Mouse (Mus musculus) heart, adult 2 months (tissue): Measurements from ENCODE around the gene Lin7a. TPM values are rescaled to one million over a fixed set of nuclear protein-coding genes. Genes with fewer than 3 reads are reported as not detected.

Source experiments
- DNase-seq, 2 experiments: peaks; one replicate each; pipeline ENCODE4 v3.0.0; 2021
- H3K27ac ChIP-seq: fragments of 200-600 bp; 2 replicates; pipeline ENCODE4 v1.8.1; 2022
- H3K27me3 ChIP-seq: fragments of 200-500 bp; 2 replicates; pipeline ENCODE4 v1.6.1; 2012; ENCODE audit warnings: mild to moderate bottlenecking, low read length, inconsistent platforms, mixed read lengths; ENCODE audit not compliant: control insufficient read depth, insufficient read depth
- H3K36me3 ChIP-seq: fragments of 200-500 bp; 2 replicates; pipeline ENCODE4 v1.6.1; 2012; ENCODE audit warnings: low read length, inconsistent platforms; ENCODE audit not compliant: control insufficient read depth, insufficient read depth
- H3K4me1 ChIP-seq: fragments of 200-500 bp; 2 replicates; pipeline ENCODE4 v1.6.1; 2011; ENCODE audit warnings: low read length; ENCODE audit not compliant: control insufficient read depth, insufficient read depth
- H3K4me3 ChIP-seq: fragments of 200-600 bp; 2 replicates; pipeline ENCODE4 v1.8.1; 2022
- H3K79me2 ChIP-seq: fragments of 200-500 bp; replicated peaks from 2 replicates; pipeline ENCODE4 v1.6.1; 2012; ENCODE audit warnings: mild to moderate bottlenecking, inconsistent platforms, low read length, moderate library complexity, mixed read lengths; ENCODE audit not compliant: control insufficient read depth, insufficient read depth
- H3K9ac ChIP-seq: fragments of 200-500 bp; 2 replicates; pipeline ENCODE4 v1.6.1; 2012; ENCODE audit warnings: low read depth, mild to moderate bottlenecking, control low read depth, inconsistent platforms, low read length, mixed read lengths
- CTCF ChIP-seq: fragments of 200-600 bp; IDR thresholded peaks from 2 replicates; pipeline ENCODE4 v1.8.1; 2022; ENCODE audit warnings: antibody characterized with exemption, mild to moderate bottlenecking, moderate library complexity
- EP300 ChIP-seq: fragments of 200-500 bp; IDR thresholded peaks from 2 replicates; pipeline ENCODE4 v1.6.1; 2011; ENCODE audit warnings: low read depth, low read length, control low read depth; ENCODE audit not compliant: insufficient read depth
- POLR2A ChIP-seq: fragments of 200-500 bp; IDR thresholded peaks from 2 replicates; pipeline ENCODE4 v1.6.1; 2011; ENCODE audit warnings: mild to moderate bottlenecking, low read depth, low read length, control low read depth; ENCODE audit not compliant: insufficient read depth
- WGBS: fragments of 180-500 bp; shearing (Covaris S2); methylation state at CpG from one replicate; pipeline ENCODE4 v1.1.7; 2018; 5-methylcytosine and 5-hydroxymethylcytosine counted together
- intact Hi-C: fragments of 180-260 bp; cut with DNase I; formaldehyde crosslinking; loops from one replicate; pipeline ENCODE4 v1.15.1; 2025
- polyA plus RNA-seq: library from polyadenylated mRNA; depleted of rRNA; stranded (reverse); fragments of >200 nt; gene quantifications from 2 replicates; pipeline ENCODE4 v1.2.3, GENCODE M21; 2012
- total RNA-seq, 2 experiments: library from RNA; stranded (reverse); gene quantifications; 2 replicates each; pipeline ENCODE4 v1.2.3; 2021

Lin7a gene
- total and polyA plus RNA-seq, 3 experiments: 0.35 to 1.7 (median 0.94) TPM

DNA sequence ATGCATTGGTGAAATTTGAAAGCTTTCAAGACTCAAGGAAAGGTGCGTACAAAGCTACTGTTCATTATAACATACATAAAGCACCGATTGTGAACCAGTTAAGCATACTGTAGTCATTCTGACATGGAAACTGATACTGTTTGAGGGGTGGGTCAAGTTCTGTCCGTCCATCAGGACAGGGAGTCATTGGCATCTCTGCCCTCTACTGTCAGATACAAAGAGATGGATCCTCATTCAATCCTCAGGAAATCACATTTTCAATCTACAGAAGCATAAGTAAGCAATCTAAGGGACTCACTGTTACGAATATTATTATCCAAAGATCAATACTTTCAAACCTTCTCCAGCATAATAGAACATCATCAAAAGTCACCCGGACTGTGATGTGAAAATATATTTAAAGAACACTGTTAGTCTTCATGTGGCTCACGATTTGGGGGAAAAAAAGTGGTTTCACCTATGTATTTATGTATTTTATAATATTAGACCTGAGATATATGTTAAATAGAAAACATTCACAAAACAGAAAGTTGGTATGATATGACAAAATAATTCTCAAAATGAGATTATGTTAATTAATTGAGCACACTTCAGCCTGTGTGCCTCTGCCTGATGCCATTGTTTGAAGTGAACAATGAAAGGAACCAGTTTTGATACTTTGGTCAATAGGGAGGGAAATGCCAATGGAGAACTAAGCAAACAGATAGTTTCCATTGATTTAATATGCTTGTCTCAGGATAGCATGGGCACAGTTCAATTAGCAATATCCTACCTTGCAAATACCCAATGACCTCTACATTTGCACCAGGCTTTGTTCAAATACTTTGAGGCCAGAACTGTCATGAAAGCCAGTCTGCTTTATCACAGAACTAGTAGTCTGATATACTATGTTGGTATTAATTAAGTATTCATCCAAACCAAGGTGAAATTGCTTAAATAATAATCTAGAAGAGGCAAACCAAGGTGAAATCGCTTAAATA, 36.8 kb upstream of the Lin7a start:
- no peak for TF ChIP-seq EP300
- Histone ChIP-seq H3K4me1 (no peaks in the 10 kb centered on the region), H3K4me3 (no peak overlapping the region), H3K27me3 (no peaks in the 10 kb centered on the region), H3K79me2 (no peaks in the 10 kb centered on the region), H3K9ac (no peak overlapping the region), H3K36me3 (no peaks in the 10 kb centered on the region), H3K27ac (no peak overlapping the region)
- no peak for DNase-seq
- WGBS: 66% methylated on average over 7 of the region's 7 CpGs
- intact Hi-C loops: no loop called here

DNA sequence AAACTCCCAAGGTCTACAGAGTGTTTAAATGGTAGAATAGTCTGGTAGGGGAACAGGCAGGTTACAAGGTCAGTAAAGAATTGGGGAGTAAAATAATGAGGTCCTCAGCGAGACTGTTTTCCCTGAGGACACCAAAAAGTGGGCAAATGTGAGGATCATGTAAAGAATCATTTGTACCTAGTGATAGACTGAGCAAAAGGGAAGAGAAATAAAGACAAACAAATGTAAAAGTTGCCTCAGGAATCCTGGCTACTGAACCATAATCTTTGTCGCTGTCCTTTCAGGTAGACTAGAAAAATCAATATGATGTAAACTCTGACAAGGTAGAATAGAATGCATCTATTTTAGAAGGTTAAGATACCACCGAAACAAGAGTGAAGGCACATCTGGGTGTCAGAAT, 36.0 kb upstream of the Lin7a start:
- Histone ChIP-seq H3K4me3 (no peak overlapping the region), H3K79me2 (no peaks in the 10 kb centered on the region), H3K36me3 (no peaks in the 10 kb centered on the region), H3K9ac (no peak overlapping the region), H3K27me3 (no peaks in the 10 kb centered on the region), H3K4me1 (no peaks in the 10 kb centered on the region), H3K27ac (no peak overlapping the region)
- 78% methylated on average over 3 of the region's 3 CpGs for WGBS
- TF ChIP-seq EP300: no peak
- TF ChIP-seq POLR2A: no peak
- TF ChIP-seq CTCF: no peak
- DNase-seq: no peak
- intact Hi-C loops: no loop called here

DNA sequence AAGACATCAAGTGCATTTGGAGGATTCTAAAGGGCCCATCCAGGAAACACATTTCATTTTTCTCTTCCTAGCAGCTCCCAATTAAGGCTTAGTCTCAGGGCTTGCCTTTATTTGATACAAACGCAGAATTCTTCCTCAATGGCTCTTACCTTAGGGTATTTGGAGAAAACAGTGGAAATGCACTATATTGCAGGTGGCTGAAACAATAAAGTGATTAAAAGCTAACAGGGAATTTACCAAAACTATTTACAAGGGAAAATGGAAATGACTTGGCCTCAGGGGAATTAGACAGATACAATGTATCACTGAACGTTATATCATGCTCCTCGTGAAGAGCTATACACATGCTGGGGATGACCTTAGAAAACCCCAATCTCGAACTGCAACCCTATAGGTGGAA, 35.3 kb upstream of the Lin7a start:
- Histone ChIP-seq H3K9ac (no peak overlapping the region), H3K79me2 (no peaks in the 10 kb centered on the region), H3K27ac (no peak overlapping the region), H3K27me3 (no peaks in the 10 kb centered on the region), H3K4me3 (no peak overlapping the region), H3K4me1 (no peaks in the 10 kb centered on the region), H3K36me3 (no peaks in the 10 kb centered on the region)
- intact Hi-C loops: no loop called here
- DNase-seq: no peak
- no peak for TF ChIP-seq POLR2A
- TF ChIP-seq CTCF: no peak
- TF ChIP-seq EP300: no peak
- 68% methylated on average over 4 of the region's 4 CpGs for WGBS

GRCm38 (mm10) chr10:107237076-107237475, 34.4 kb upstream of the Lin7a start:
- Histone ChIP-seq H3K9ac (no peak overlapping the region), H3K4me1 (no peaks in the 10 kb centered on the region), H3K79me2 (no peaks in the 10 kb centered on the region), H3K27me3 (no peaks in the 10 kb centered on the region), H3K27ac (no peak overlapping the region), H3K36me3 (no peaks in the 10 kb centered on the region), H3K4me3 (no peak overlapping the region)
- intact Hi-C loops: no loop called here
- WGBS: 59% methylated on average over 2 of the region's 2 CpGs
- TF ChIP-seq EP300: no peak
- TF ChIP-seq POLR2A: no peak
- TF ChIP-seq CTCF: no peak
- DNase-seq: no peak

DNA sequence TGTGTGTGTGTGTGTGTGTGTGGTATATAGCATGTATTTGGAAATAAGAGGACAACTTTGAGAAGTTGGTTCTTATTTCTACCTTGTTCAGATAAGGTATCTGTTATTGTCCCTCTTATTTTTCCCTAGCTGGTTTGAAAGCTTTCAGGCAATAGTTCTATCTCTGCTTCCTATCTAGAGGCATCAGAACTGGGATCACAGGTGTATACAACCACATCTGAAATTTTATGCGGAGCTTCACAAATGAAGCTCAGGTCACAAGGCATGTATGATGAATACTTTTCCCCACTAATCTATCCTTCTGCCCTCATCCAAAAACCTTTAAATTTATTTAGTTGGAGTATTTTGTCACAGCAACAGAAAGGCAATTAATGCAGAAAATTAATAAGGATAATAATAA, 33.8 kb upstream of the Lin7a start:
- Histone ChIP-seq H3K4me3 (no peak overlapping the region), H3K27me3 (no peaks in the 10 kb centered on the region), H3K9ac (no peak overlapping the region), H3K36me3 (no peaks in the 10 kb centered on the region), H3K4me1 (no peaks in the 10 kb centered on the region), H3K79me2 (no peaks in the 10 kb centered on the region), H3K27ac (no peak overlapping the region)
- intact Hi-C loops: no loop called here
- no peak for DNase-seq
- WGBS: 97% methylated on average over 1 of the region's 1 CpGs
- no peak for TF ChIP-seq EP300
- TF ChIP-seq CTCF: no peak
- no peak for TF ChIP-seq POLR2A

- H3K27ac ChIP-seq: no peak overlapping the region
- WGBS: 68% methylated on average over 2 of the region's 2 CpGs
- no peaks in the 10 kb centered on the region for H3K4me1 ChIP-seq
- no peak for DNase-seq
- TF ChIP-seq POLR2A (no peak), CTCF (no peak), EP300 (no peak)
- H3K9ac ChIP-seq: no peak overlapping the region
- no peak overlapping the region for H3K4me3 ChIP-seq
- H3K27me3 ChIP-seq: no peaks in the 10 kb centered on the region
- intact Hi-C loops: no loop called here
- H3K79me2 ChIP-seq: no peaks in the 10 kb centered on the region
- H3K36me3 ChIP-seq: no peaks in the 10 kb centered on the region
Observed at GRCm38 (mm10) chr10:107238151-107238860, 33.2 kb upstream of the Lin7a start.
